Mouse (Mus musculus): ENCODE data around the gene Cfap70. TPM values are rescaled to one million over a fixed set of nuclear protein-coding genes. Genes with fewer than 3 reads are reported as not detected.

Cfap70 gene
- polyA plus RNA-seq, 1 experiment from 2014 or later = 0.08 TPM

DNA sequence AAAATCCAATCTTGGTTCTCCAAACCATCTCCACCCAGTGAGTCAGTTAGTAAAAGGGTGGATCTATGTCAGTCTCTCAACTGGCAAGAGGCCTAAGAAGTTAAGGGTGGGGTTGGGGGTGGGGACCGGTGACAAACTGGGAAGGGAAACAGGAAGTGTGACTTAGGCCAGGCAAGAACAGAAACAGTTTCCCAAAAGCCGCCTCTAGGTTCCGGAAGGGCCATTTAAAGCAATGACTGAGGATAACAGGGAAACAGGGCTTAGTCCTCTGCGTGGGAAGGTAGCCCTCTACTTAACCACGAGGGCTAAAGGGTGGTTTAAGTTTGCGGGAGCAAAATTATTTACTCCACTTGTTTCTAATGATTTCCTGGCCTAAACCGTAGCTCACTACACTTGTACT lies 26.8 kb upstream of the Cfap70 start:
- Histone ChIP-seq H3K9ac (ENCODE audit: low read length) (peak overlapping the region; percentile 69), H3K27ac (ENCODE audit: low read depth) (peak overlapping the region; percentile 60; the same call in 1 of the 2 replicates), H3K4me2 (ENCODE audit: low read length) (peak overlapping the region; percentile 81), H3K9me3 (ENCODE audit: control insufficient read depth, low read length) (no peaks in the 10 kb centered on the region), H3K27me3 (replicated peaks; ENCODE audit: control insufficient read depth, insufficient read depth, low read length) (no peaks in the 10 kb centered on the region), H3K4me3 (ENCODE audit: low read depth, low read length) (peak overlapping the region; percentile 65), H3K36me3 (ENCODE audit: control insufficient read depth, insufficient read depth, low read length) (no peaks in the 10 kb centered on the region), H3K4me1 (replicated peaks; ENCODE audit: control insufficient read depth, insufficient read depth, low read length) (0 out of 2 replicates have a peak, but pooled peaks cover 3% of the 10 kb centered on the region)
- WGBS = 16% methylated on average over 7 of the region's 7 CpGs
- peak; percentile 57 for DNase-seq (ENCODE audit: low spot score)
- no peak for ATAC-seq (replicated peaks; ENCODE audit: low FRiP score, low TSS enrichment, low read depth)

DNA sequence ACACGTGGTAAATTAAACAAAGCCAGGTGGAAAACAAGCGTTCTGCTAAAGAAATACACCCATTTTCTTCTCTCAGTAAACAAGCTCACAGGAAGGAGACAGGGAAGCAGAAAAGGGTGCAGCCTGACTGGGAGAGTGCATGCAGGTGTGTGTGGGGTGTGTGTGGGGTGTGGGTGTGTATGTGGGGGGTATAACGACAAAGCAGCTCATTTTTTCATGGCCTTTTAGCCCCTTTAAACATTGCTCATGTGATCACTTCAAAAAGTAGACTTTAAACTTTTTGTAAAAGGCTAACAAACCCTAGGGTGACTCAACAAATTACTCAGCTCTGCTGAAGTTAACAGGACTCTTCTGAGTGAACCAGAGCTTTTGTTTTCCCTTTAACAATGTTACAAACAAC lies 26.4 kb upstream of the Cfap70 start:
- Histone ChIP-seq H3K36me3 (ENCODE audit: control insufficient read depth, insufficient read depth, low read length) (no peaks in the 10 kb centered on the region), H3K4me3 (ENCODE audit: low read depth, low read length) (peak overlapping the region; percentile 65), H3K27me3 (replicated peaks; ENCODE audit: control insufficient read depth, insufficient read depth, low read length) (no peaks in the 10 kb centered on the region), H3K27ac (ENCODE audit: low read depth) (no peak overlapping the region), H3K4me2 (ENCODE audit: low read length) (peak overlapping the region; percentile 81), H3K9ac (ENCODE audit: low read length) (no peak overlapping the region), H3K9me3 (ENCODE audit: control insufficient read depth, low read length) (no peaks in the 10 kb centered on the region), H3K4me1 (replicated peaks; ENCODE audit: control insufficient read depth, insufficient read depth, low read length) (0 out of 2 replicates have a peak, but pooled peaks cover 3% of the 10 kb centered on the region)
- ATAC-seq (replicated peaks; ENCODE audit: low FRiP score, low TSS enrichment, low read depth) (no peak), DNase-seq (ENCODE audit: low spot score) (no peak)
- WGBS = 45% methylated on average over 3 of the region's 3 CpGs

DNA sequence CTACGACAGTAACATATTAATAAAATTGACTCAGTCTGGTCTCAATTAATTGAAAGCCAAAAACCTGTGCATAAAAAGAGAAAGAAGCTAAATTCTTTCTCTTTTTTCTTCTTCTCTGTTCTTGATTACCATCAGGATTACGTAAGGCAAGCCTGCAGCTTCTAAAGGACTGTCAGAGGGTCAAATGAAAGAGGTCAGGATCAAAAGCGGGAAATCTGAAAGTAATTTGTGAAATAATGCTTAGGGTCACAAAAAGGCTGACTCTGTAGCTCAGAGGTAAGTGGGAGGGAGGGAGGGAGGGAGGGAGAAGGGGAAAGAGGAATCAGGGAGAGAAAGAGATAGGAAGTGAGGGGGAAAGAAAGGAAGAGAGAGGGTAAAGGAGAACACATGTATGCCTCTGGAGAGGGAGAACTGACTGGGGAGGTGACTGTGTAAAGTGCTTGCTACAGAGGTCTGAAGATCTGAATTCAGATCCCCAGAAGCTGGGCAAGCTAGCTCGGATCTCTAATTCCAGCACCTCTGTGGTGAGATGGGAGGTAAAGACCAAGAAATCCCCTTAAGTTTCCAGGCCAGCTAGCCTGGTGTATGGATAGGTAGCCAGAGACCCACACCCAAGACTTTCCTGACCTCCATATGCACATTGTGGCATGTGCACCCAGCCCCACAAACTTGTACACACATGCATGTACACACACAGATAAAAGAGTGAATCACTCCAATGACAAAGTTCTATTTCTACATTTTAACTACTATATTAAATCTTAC lies 25.4 kb upstream of the Cfap70 start:
- Histone ChIP-seq H3K36me3 (ENCODE audit: control insufficient read depth, insufficient read depth, low read length) (0 out of 2 replicates have a peak, but pooled peaks cover 3% of the 10 kb centered on the region), H3K4me3 (ENCODE audit: low read depth, low read length) (no peak overlapping the region), H3K9me3 (ENCODE audit: control insufficient read depth, low read length) (no peaks in the 10 kb centered on the region), H3K4me1 (replicated peaks; ENCODE audit: control insufficient read depth, insufficient read depth, low read length) (0 out of 2 replicates have a peak, but pooled peaks cover 3% of the 10 kb centered on the region), H3K27ac (ENCODE audit: low read depth) (no peak overlapping the region), H3K27me3 (replicated peaks; ENCODE audit: control insufficient read depth, insufficient read depth, low read length) (no peaks in the 10 kb centered on the region), H3K9ac (ENCODE audit: low read length) (no peak overlapping the region), H3K4me2 (ENCODE audit: low read length) (no peak overlapping the region)
- no peak for DNase-seq (ENCODE audit: low spot score)
- 70% methylated on average over 4 of the region's 4 CpGs for WGBS
- no peak for ATAC-seq (replicated peaks; ENCODE audit: low FRiP score, low TSS enrichment, low read depth)

DNA sequence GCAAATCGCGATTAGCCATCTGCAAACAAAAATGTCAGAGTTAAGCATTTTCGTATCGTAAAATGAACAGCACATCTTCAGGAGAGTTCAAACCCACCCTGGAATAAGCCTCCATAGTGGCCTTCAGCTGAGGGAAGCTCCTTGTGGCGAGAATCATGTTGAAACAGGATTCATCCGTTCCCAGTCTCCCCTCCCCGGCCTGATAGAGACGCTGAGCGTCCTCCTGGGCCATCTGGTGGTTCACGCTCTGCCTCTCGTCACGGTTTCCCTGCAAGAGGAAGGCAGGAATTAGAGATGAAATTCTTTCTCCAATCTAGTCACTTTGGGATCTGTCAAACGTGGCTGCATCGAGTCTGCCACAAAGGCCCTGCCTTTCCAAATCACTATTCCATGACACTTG lies 8.2 kb upstream of the Cfap70 start:
- ATAC-seq (replicated peaks; ENCODE audit: low FRiP score, low TSS enrichment, low read depth) = no peak

DNA sequence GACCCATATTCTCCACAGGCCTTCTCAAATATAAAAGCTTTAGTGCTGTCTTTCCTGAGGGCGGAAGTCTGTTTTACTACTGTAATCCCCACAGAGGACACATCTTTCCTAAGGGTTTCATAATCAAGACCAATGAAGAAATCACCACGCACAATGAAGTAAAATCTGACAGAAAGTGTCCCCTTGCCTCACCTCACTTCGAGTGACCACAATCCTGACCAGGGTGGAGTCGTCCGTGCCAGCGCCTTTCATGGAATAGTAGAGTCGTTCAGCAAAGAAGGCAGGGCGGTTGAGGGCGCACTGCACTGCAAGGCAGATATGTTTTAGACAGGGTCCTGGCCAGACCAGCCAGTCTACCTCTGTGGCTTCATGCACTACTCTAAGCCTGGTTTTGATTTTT lies 6.4 kb upstream of the Cfap70 start:
- Histone ChIP-seq H3K27me3 (replicated peaks; ENCODE audit: control insufficient read depth, insufficient read depth, low read length) (no peaks in the 10 kb centered on the region), H3K4me3 (ENCODE audit: low read depth, low read length) (no peak overlapping the region), H3K4me2 (ENCODE audit: low read length) (no peak overlapping the region), H3K4me1 (replicated peaks; ENCODE audit: control insufficient read depth, insufficient read depth, low read length) (no peaks in the 10 kb centered on the region), H3K27ac (ENCODE audit: low read depth) (no peak overlapping the region), H3K9me3 (ENCODE audit: control insufficient read depth, low read length) (no peaks in the 10 kb centered on the region), H3K9ac (ENCODE audit: low read length) (no peak overlapping the region), H3K36me3 (ENCODE audit: control insufficient read depth, insufficient read depth, low read length) (peaks cover 68% of the 10 kb centered on the region)
- 96% methylated on average over 9 of the region's 9 CpGs for WGBS
- no peak for ATAC-seq (replicated peaks; ENCODE audit: low FRiP score, low TSS enrichment, low read depth)
- no peak for DNase-seq (ENCODE audit: low spot score)

More for the DNA sequence above, 8.2 kb upstream of the Cfap70 start:
- Histone ChIP-seq H3K4me3 (ENCODE audit: low read depth, low read length) (no peak overlapping the region), H3K9me3 (ENCODE audit: control insufficient read depth, low read length) (no peaks in the 10 kb centered on the region), H3K27ac (ENCODE audit: low read depth) (no peak overlapping the region), H3K4me2 (ENCODE audit: low read length) (no peak overlapping the region), H3K36me3 (ENCODE audit: control insufficient read depth, insufficient read depth, low read length) (peaks cover 84% of the 10 kb centered on the region), H3K27me3 (replicated peaks; ENCODE audit: control insufficient read depth, insufficient read depth, low read length) (no peaks in the 10 kb centered on the region), H3K9ac (ENCODE audit: low read length) (no peak overlapping the region), H3K4me1 (replicated peaks; ENCODE audit: control insufficient read depth, insufficient read depth, low read length) (no peaks in the 10 kb centered on the region)
- DNase-seq (ENCODE audit: low spot score) = no peak
- 75% methylated on average over 14 of the region's 14 CpGs for WGBS

DNA sequence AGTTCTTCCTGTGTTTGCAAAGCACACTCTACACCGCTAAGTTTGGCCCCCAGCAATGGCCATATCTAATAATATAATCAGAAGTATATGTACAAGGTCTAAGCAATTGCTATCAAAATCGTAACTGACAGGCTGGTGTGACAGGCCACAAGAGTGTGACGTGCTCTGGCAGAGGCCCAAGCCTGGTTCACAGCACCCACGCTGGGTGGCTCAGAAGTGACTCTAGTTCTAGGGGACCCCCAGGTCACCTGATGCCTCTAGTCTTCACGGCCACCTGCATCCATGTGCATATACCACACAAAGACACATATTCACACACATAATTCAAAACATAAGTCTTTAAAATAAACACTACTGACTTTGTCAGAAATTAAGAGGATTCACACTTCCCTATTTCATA lies 903 bp upstream of the Cfap70 start:
- Histone ChIP-seq H3K4me3 (ENCODE audit: low read depth, low read length) (no peak overlapping the region), H3K9me3 (ENCODE audit: control insufficient read depth, low read length) (no peaks in the 10 kb centered on the region), H3K27me3 (replicated peaks; ENCODE audit: control insufficient read depth, insufficient read depth, low read length) (no peaks in the 10 kb centered on the region), H3K4me1 (replicated peaks; ENCODE audit: control insufficient read depth, insufficient read depth, low read length) (no peaks in the 10 kb centered on the region), H3K27ac (ENCODE audit: low read depth) (no peak overlapping the region), H3K9ac (ENCODE audit: low read length) (no peak overlapping the region), H3K4me2 (ENCODE audit: low read length) (no peak overlapping the region), H3K36me3 (ENCODE audit: control insufficient read depth, insufficient read depth, low read length) (peaks cover 17% of the 10 kb centered on the region; the same call in 1 of the 2 replicates)
- WGBS = 95% methylated on average over 5 of the region's 5 CpGs
- DNase-seq (ENCODE audit: low spot score) (no peak), ATAC-seq (replicated peaks; ENCODE audit: low FRiP score, low TSS enrichment, low read depth) (no peak)

DNA sequence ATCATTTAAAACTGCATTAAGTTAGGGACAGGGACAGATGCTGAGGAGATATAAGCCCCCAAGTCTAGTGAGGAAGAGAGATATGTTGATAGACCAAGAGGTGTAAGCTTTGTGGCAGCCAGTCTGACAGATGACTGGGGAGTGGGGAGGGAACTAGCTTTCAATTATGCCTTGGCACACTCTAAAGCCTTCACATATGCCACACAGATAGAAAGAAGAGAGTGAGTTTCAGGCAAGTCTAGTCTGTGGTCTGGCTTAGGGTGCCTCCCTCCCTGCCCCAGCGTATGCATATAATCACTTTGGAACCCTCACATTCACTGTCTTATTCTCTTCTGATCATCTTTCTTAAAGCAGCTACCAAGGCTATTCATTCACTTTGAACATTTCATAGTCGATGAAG lies 724 bp downstream of the Cfap70 start:
- Histone ChIP-seq H3K27ac (ENCODE audit: low read depth) (no peak overlapping the region), H3K27me3 (replicated peaks; ENCODE audit: control insufficient read depth, insufficient read depth, low read length) (no peaks in the 10 kb centered on the region), H3K9me3 (ENCODE audit: control insufficient read depth, low read length) (no peaks in the 10 kb centered on the region), H3K36me3 (ENCODE audit: control insufficient read depth, insufficient read depth, low read length) (peaks cover 8% of the 10 kb centered on the region; the same call in 1 of the 2 replicates), H3K4me3 (ENCODE audit: low read depth, low read length) (peak overlapping the region; percentile 42), H3K9ac (ENCODE audit: low read length) (peak overlapping the region; percentile 42), H3K4me1 (replicated peaks; ENCODE audit: control insufficient read depth, insufficient read depth, low read length) (0 out of 2 replicates have a peak, but pooled peaks cover 3% of the 10 kb centered on the region), H3K4me2 (ENCODE audit: low read length) (peak overlapping the region; percentile 78)
- DNase-seq (ENCODE audit: low spot score) (no peak), ATAC-seq (replicated peaks; ENCODE audit: low FRiP score, low TSS enrichment, low read depth) (no peak)
- WGBS = 15% methylated on average over 2 of the region's 2 CpGs

DNA sequence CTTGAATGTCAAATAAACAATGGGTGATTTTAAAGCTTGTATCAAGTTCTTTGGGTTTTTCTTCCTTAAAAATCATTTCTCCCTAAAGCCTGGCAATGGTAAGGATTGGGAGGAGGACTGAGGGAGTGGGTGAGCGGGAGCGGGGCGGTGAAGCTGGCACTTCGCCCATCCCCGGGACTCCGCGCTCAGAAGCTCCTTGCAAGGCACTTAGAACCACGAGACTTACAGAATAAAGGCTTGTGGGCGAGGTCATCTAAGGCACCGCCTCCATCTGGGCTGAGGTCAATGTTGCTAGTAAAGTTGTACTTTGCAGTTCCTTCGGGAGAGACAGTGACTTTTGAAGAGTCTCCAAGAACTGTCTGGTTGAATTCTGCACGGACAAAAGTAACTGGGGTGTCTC lies 4.8 kb downstream of the Cfap70 start:
- Histone ChIP-seq H3K27me3 (replicated peaks; ENCODE audit: control insufficient read depth, insufficient read depth, low read length) (no peaks in the 10 kb centered on the region), H3K4me3 (ENCODE audit: low read depth, low read length) (no peak overlapping the region), H3K4me2 (ENCODE audit: low read length) (no peak overlapping the region), H3K27ac (ENCODE audit: low read depth) (no peak overlapping the region), H3K9me3 (ENCODE audit: control insufficient read depth, low read length) (no peaks in the 10 kb centered on the region), H3K36me3 (ENCODE audit: control insufficient read depth, insufficient read depth, low read length) (no peaks in the 10 kb centered on the region), H3K4me1 (replicated peaks; ENCODE audit: control insufficient read depth, insufficient read depth, low read length) (0 out of 2 replicates have a peak, but pooled peaks cover 3% of the 10 kb centered on the region), H3K9ac (ENCODE audit: low read length) (no peak overlapping the region)
- DNase-seq (ENCODE audit: low spot score) = no peak
- ATAC-seq (replicated peaks; ENCODE audit: low FRiP score, low TSS enrichment, low read depth) = no peak
- 61% methylated on average over 12 of the region's 12 CpGs for WGBS

DNA sequence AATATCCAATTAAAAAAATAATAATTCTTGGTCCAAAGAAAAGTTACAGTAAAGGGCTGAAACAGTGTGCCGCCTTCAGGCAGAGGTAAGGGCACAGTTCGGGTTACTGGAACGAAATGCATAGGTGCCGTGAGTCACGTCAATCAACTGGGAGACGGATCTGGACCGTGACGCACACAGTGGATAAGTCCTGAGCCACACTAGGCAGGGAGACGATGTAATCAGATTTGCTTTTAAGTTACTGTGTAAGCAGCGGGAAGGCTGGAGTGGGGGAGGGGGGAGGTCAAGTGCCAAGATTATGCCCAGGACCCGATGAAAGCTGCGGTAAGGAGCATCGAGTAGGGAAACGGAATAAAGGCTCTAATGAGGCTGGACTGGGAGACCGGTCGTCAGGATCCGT lies 9.8 kb downstream of the Cfap70 start:
- Histone ChIP-seq H3K4me1 (replicated peaks; ENCODE audit: control insufficient read depth, insufficient read depth, low read length) (0 out of 2 replicates have a peak, but pooled peaks cover 2% of the 10 kb centered on the region), H3K9ac (ENCODE audit: low read length) (no peak overlapping the region), H3K9me3 (ENCODE audit: control insufficient read depth, low read length) (no peaks in the 10 kb centered on the region), H3K4me2 (ENCODE audit: low read length) (no peak overlapping the region), H3K4me3 (ENCODE audit: low read depth, low read length) (no peak overlapping the region), H3K27me3 (replicated peaks; ENCODE audit: control insufficient read depth, insufficient read depth, low read length) (no peaks in the 10 kb centered on the region), H3K36me3 (ENCODE audit: control insufficient read depth, insufficient read depth, low read length) (no peaks in the 10 kb centered on the region), H3K27ac (ENCODE audit: low read depth) (no peak overlapping the region)
- 74% methylated on average over 17 of the region's 17 CpGs for WGBS
- no peak for ATAC-seq (replicated peaks; ENCODE audit: low FRiP score, low TSS enrichment, low read depth)
- DNase-seq (ENCODE audit: low spot score) = no peak
